Mouse (Mus musculus): ENCODE data around the gene Gm43302. TPM values are rescaled to one million over a fixed set of nuclear protein-coding genes. Genes with fewer than 3 reads are reported as not detected.
"Not testable (repeated sequence)": the region's sequence is repeated elsewhere in the genome, so short reads cannot be mapped to it uniquely, and the experiment has no call there.

Gm43302 gene
- polyA plus RNA-seq, 1 experiment from 2014 or later = not detected

DNA sequence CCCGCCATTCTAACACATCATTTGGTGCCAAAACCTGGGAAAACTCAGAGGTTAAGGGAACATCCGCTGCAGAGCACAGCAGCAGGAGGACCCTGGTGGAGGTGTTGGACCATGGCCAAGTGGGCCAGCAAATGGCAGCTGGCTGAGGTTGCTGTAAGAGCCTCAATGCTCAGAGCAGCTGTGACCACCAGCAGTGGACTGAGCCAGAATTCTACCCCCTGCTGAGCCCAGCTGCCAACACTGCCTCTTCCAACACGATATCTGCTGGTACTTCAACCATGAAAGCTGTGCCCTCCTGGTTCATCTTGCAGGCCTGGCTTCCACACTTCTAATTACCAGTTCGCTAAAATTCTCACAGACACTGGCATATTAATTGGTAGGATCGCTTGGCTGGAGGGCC, 52.5 kb downstream of the Gm43302 start:
- 88% methylated on average over 5 of the region's 5 CpGs for WGBS
- H3K4me3 ChIP-seq (ENCODE audit: low read depth, low read length); H3K27me3 ChIP-seq (ENCODE audit: control insufficient read depth, insufficient read depth, low read length); H3K9me3 ChIP-seq (replicated peaks; ENCODE audit: control insufficient read depth, low read length); H3K4me2 ChIP-seq (ENCODE audit: low read depth, low read length); H3K4me1 ChIP-seq (ENCODE audit: control insufficient read depth, insufficient read depth, low read length); H3K9ac ChIP-seq (replicated peaks; ENCODE audit: low read length); H3K27ac ChIP-seq (replicated peaks; ENCODE audit: low read depth, low read length); H3K36me3 ChIP-seq (replicated peaks; ENCODE audit: control insufficient read depth, insufficient read depth, low read depth, low read length); ATAC-seq (replicated peaks; ENCODE audit: insufficient number of reproducible peaks, low FRiP score, low TSS enrichment, low read depth); DNase-seq (ENCODE audit: low spot score): not testable (repeated sequence)

DNA sequence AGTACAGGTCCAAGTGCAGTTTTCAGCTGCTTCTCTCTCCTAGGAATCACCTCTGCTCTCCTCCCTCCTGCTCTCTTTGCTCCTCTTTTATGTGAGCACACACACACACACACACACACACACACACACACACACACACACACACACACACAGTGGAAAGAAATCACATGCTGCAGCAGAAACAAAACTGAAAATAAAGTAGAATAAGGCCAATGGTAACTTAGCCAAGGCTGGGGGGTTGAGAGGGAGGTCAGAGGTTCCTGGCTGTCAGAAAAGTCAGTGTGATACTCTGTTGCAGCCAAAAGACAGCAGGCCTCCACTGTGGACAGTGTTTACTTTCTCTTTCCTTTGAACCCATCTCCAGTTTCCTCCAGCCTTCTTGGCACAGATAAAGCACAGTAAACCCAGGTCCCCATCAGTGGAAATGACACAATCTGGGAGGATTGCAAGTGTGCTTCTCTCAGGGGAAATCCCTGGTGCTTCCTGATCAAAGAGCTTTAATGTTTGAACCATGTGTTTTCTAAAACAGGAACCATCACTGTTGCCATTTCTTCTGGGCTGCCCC, 53.9 kb downstream of the Gm43302 start, which contains the start of gene Gbp10:
Gene Gbp10 (minus strand): TSS at position 51 of the 565 bp plus-strand sequence.
- H3K4me2 ChIP-seq (ENCODE audit: low read depth, low read length); H3K36me3 ChIP-seq (replicated peaks; ENCODE audit: control insufficient read depth, insufficient read depth, low read depth, low read length); ATAC-seq (replicated peaks; ENCODE audit: insufficient number of reproducible peaks, low FRiP score, low TSS enrichment, low read depth); H3K27me3 ChIP-seq (ENCODE audit: control insufficient read depth, insufficient read depth, low read length); DNase-seq (ENCODE audit: low spot score); H3K9me3 ChIP-seq (replicated peaks; ENCODE audit: control insufficient read depth, low read length); H3K4me3 ChIP-seq (ENCODE audit: low read depth, low read length); H3K4me1 ChIP-seq (ENCODE audit: control insufficient read depth, insufficient read depth, low read length); H3K9ac ChIP-seq (replicated peaks; ENCODE audit: low read length); H3K27ac ChIP-seq (replicated peaks; ENCODE audit: low read depth, low read length): not testable (repeated sequence)

DNA sequence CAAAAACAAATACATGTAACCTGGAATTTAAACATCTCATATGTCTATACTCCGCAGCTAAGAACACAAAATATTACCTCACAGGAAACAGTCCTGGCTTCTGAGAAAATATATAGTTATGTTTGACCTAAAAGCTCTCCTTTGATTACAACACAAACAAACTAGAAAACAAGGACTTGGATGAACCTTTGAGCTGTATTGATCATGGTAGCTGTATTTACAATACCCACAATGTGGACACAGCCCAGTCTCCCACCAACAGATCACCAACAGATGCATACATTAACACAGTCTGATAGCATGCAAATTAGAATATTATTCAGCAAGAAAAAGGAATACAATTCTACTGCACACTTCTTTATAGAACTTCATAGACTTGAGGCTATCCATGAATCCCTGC, 55.1 kb downstream of the Gm43302 start:
- not testable (repeated sequence) for DNase-seq (ENCODE audit: low spot score); H3K27me3 ChIP-seq (ENCODE audit: control insufficient read depth, insufficient read depth, low read length); H3K4me2 ChIP-seq (ENCODE audit: low read depth, low read length); H3K27ac ChIP-seq (replicated peaks; ENCODE audit: low read depth, low read length); ATAC-seq (replicated peaks; ENCODE audit: insufficient number of reproducible peaks, low FRiP score, low TSS enrichment, low read depth); H3K9ac ChIP-seq (replicated peaks; ENCODE audit: low read length); H3K36me3 ChIP-seq (replicated peaks; ENCODE audit: control insufficient read depth, insufficient read depth, low read depth, low read length); H3K9me3 ChIP-seq (replicated peaks; ENCODE audit: control insufficient read depth, low read length); H3K4me3 ChIP-seq (ENCODE audit: low read depth, low read length); H3K4me1 ChIP-seq (ENCODE audit: control insufficient read depth, insufficient read depth, low read length)
- WGBS = 90% methylated on average over 1 of the region's 1 CpGs

DNA sequence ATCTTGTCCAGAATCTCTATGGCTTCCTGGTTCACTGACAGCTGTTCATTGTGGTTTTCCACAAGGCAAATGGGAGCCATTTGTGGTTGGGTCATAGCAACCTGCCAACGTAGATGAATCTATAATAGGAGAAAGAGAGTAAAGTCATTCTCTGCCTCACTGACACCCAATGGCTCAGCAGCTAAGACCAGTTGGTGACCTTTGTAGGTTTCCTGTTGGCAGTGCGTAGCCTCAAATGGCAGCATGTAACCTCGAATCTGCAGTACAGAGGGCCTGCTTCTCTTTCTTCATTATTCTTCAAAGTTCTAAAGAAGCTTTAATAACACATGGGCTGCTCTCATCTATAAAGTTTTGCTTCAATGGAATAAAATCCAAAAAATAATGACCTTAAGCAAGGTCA, 57.5 kb downstream of the Gm43302 start:
- H3K36me3 ChIP-seq (replicated peaks; ENCODE audit: control insufficient read depth, insufficient read depth, low read depth, low read length); H3K27ac ChIP-seq (replicated peaks; ENCODE audit: low read depth, low read length); H3K27me3 ChIP-seq (ENCODE audit: control insufficient read depth, insufficient read depth, low read length); DNase-seq (ENCODE audit: low spot score); H3K4me2 ChIP-seq (ENCODE audit: low read depth, low read length); H3K9ac ChIP-seq (replicated peaks; ENCODE audit: low read length); ATAC-seq (replicated peaks; ENCODE audit: insufficient number of reproducible peaks, low FRiP score, low TSS enrichment, low read depth); H3K4me3 ChIP-seq (ENCODE audit: low read depth, low read length); H3K9me3 ChIP-seq (replicated peaks; ENCODE audit: control insufficient read depth, low read length); H3K4me1 ChIP-seq (ENCODE audit: control insufficient read depth, insufficient read depth, low read length): not testable (repeated sequence)
- WGBS = 75% methylated on average over 3 of the region's 3 CpGs

DNA sequence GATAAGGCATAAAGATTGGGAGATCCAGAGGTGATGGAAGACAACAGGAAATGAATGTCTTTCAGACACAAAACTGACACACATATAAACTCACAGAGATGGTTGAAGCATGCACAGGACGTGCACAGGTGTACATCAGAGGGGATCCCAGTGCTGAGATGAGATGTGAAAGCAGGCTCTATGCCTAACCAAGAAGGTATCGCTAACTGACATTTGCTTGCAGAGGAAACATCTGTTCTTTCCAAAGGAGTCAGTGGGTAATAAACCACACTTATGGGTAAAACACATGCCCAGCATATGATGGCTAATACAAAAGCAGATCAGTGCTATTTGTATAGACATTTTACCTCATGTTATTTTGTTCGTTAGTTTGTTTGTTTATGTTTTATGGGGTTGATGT, 84.5 kb downstream of the Gm43302 start:
- not testable (repeated sequence) for H3K9ac ChIP-seq (replicated peaks; ENCODE audit: low read length); ATAC-seq (replicated peaks; ENCODE audit: insufficient number of reproducible peaks, low FRiP score, low TSS enrichment, low read depth); H3K9me3 ChIP-seq (replicated peaks; ENCODE audit: control insufficient read depth, low read length); H3K4me2 ChIP-seq (ENCODE audit: low read depth, low read length); H3K4me3 ChIP-seq (ENCODE audit: low read depth, low read length); H3K27me3 ChIP-seq (ENCODE audit: control insufficient read depth, insufficient read depth, low read length); H3K4me1 ChIP-seq (ENCODE audit: control insufficient read depth, insufficient read depth, low read length); H3K36me3 ChIP-seq (replicated peaks; ENCODE audit: control insufficient read depth, insufficient read depth, low read depth, low read length); H3K27ac ChIP-seq (replicated peaks; ENCODE audit: low read depth, low read length); DNase-seq (ENCODE audit: low spot score)
- no CpG with 5 or more reads among the region's 3 CpGs for WGBS

DNA sequence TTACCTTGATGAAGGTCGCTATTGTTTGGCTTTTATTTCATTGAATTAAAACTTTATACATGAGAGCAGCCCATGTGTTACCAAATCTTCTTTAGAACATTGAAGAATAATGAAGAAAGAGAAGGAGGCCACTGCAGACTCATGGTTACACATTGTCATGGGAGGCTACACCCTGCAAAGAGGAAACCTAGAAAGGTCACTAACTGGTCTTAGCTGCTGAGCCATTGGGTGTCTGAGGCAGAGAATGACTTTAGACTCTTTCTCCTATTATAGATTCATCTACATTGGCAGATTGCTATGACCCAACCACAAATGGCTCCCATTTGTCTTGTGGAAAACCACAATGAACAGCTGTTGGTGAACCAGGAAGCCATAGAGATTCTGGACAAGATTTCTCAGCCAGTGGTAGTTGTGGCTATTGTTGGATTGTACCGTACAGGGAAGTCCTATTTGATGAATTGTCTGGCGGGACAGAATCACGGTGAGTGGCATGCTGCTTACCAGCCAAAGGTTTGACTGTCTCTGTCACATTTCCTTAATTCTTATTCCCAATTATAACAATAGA, 92.6 kb downstream of the Gm43302 start:
- not testable (repeated sequence) for H3K27me3 ChIP-seq (ENCODE audit: control insufficient read depth, insufficient read depth, low read length); H3K9ac ChIP-seq (replicated peaks; ENCODE audit: low read length); H3K4me2 ChIP-seq (ENCODE audit: low read depth, low read length); H3K4me3 ChIP-seq (ENCODE audit: low read depth, low read length); H3K4me1 ChIP-seq (ENCODE audit: control insufficient read depth, insufficient read depth, low read length); H3K27ac ChIP-seq (replicated peaks; ENCODE audit: low read depth, low read length); ATAC-seq (replicated peaks; ENCODE audit: insufficient number of reproducible peaks, low FRiP score, low TSS enrichment, low read depth); DNase-seq (ENCODE audit: low spot score); H3K9me3 ChIP-seq (replicated peaks; ENCODE audit: control insufficient read depth, low read length); H3K36me3 ChIP-seq (replicated peaks; ENCODE audit: control insufficient read depth, insufficient read depth, low read depth, low read length)
- WGBS = 82% methylated on average over 4 of the region's 4 CpGs

DNA sequence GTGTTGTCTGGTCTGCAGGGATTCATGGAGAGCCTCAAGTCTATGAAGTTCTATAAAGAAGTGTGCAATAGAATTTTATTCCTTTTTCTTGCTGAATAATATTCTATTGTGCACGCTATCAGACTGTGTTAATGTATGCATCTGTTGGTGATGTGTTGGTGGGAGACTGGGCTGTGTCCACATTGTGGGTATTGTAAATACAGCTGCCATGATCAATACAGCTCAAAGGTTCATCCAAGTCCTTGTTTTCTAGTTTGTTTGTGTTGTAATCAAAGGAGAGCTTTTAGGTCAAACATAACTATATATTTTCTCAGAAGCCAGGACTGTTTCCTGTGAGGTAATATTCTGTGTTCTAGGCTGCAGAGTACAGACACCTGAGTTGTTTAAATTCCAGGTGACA, 94.3 kb downstream of the Gm43302 start:
- H3K4me3 ChIP-seq (ENCODE audit: low read depth, low read length); DNase-seq (ENCODE audit: low spot score); H3K9ac ChIP-seq (replicated peaks; ENCODE audit: low read length); H3K4me1 ChIP-seq (ENCODE audit: control insufficient read depth, insufficient read depth, low read length); H3K9me3 ChIP-seq (replicated peaks; ENCODE audit: control insufficient read depth, low read length); H3K27me3 ChIP-seq (ENCODE audit: control insufficient read depth, insufficient read depth, low read length); H3K27ac ChIP-seq (replicated peaks; ENCODE audit: low read depth, low read length); H3K36me3 ChIP-seq (replicated peaks; ENCODE audit: control insufficient read depth, insufficient read depth, low read depth, low read length); ATAC-seq (replicated peaks; ENCODE audit: insufficient number of reproducible peaks, low FRiP score, low TSS enrichment, low read depth); H3K4me2 ChIP-seq (ENCODE audit: low read depth, low read length): not testable (repeated sequence)
- WGBS = 93% methylated on average over 1 of the region's 1 CpGs

DNA sequence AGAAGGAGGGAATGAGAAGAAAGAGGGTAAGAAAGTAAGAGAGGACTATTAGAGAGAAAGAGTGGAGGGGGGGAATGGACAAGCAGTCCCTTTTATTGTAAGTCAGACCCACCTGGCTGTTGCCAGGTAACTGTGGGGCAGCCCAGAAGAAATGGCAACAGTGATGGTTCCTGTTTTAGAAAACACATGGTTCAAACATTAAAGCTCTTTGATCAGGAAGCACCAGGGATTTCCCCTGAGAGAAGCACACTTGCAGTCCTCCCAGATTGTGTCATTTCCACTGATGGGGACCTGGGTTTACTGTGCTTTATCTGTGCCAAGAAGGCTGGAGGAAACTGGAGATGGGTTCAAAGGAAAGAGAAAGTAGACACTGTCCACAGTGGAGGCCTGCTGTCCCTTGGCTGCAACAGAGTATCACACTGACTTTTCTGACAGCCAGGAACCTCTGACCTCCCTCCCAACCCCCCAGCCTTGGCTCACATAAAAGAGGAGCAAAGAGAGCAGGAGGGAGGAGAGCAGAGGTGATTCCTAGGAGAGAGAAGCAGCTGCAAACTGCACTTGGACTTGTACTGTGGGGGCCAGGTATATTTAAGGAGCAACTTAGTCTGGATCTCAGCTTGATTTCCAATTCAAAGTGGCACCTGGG, 95.5 kb downstream of the Gm43302 start:
- not testable (repeated sequence) for H3K4me2 ChIP-seq (ENCODE audit: low read depth, low read length); H3K27ac ChIP-seq (replicated peaks; ENCODE audit: low read depth, low read length); H3K4me1 ChIP-seq (ENCODE audit: control insufficient read depth, insufficient read depth, low read length); ATAC-seq (replicated peaks; ENCODE audit: insufficient number of reproducible peaks, low FRiP score, low TSS enrichment, low read depth); H3K36me3 ChIP-seq (replicated peaks; ENCODE audit: control insufficient read depth, insufficient read depth, low read depth, low read length); H3K9me3 ChIP-seq (replicated peaks; ENCODE audit: control insufficient read depth, low read length); H3K27me3 ChIP-seq (ENCODE audit: control insufficient read depth, insufficient read depth, low read length); DNase-seq (ENCODE audit: low spot score); H3K4me3 ChIP-seq (ENCODE audit: low read depth, low read length); H3K9ac ChIP-seq (replicated peaks; ENCODE audit: low read length)

Measured in embryonic facial prominence, embryonic 11.5 days (tissue).